Mouse (Mus musculus): ENCODE results near the gene Map4k4.

Gene Map4k4

GRCm38 (mm10) chr1:39900181-39901005 lies at the start of gene Map4k4:
Gene Map4k4, plus strand, starts transcription at chr1:39900913.
- DNase-seq (ENCODE audit: low read depth, low spot score), result no peak

- DNase-seq (ENCODE audit: low read depth, low spot score), result no peak
Observed at GRCm38 (mm10) chr1:39855949-39856348, 44.8 kb upstream of the Map4k4 start.

- DNase-seq (ENCODE audit: low read depth, low spot score), result no peak
Observed at GRCm38 (mm10) chr1:39856795-39857447, 43.8 kb upstream of the Map4k4 start.

- no peak for DNase-seq (ENCODE audit: low read depth, low spot score)
Observed at GRCm38 (mm10) chr1:39857448-39857820, 43.3 kb upstream of the Map4k4 start.

GRCm38 (mm10) chr1:39859213-39859612 lies 41.5 kb upstream of the Map4k4 start:
- DNase-seq (ENCODE audit: low read depth, low spot score), result no peak

- no peak for DNase-seq (ENCODE audit: low read depth, low spot score)
Observed at GRCm38 (mm10) chr1:39866367-39867141, 34.2 kb upstream of the Map4k4 start.

- no peak for DNase-seq (ENCODE audit: low read depth, low spot score)
Observed at GRCm38 (mm10) chr1:39867142-39867525, 33.6 kb upstream of the Map4k4 start.

GRCm38 (mm10) chr1:39867966-39868593 lies 32.6 kb upstream of the Map4k4 start:
- DNase-seq (ENCODE audit: low read depth, low spot score), result no peak

- DNase-seq (ENCODE audit: low read depth, low spot score), result no peak
Observed at GRCm38 (mm10) chr1:39868825-39869571, 31.7 kb upstream of the Map4k4 start.

- no peak for DNase-seq (ENCODE audit: low read depth, low spot score)
Observed at GRCm38 (mm10) chr1:39869721-39870201, 31.0 kb upstream of the Map4k4 start.

GRCm38 (mm10) chr1:39877981-39878380 lies 22.7 kb upstream of the Map4k4 start:
- DNase-seq (ENCODE audit: low read depth, low spot score), result no peak

- no peak for DNase-seq (ENCODE audit: low read depth, low spot score)
Observed at GRCm38 (mm10) chr1:39882505-39882904, 18.2 kb upstream of the Map4k4 start.

GRCm38 (mm10) chr1:39884803-39885515 lies 15.8 kb upstream of the Map4k4 start:
- no peak for DNase-seq (ENCODE audit: low read depth, low spot score)

GRCm38 (mm10) chr1:39887997-39888396 lies 12.7 kb upstream of the Map4k4 start:
- no peak for DNase-seq (ENCODE audit: low read depth, low spot score)

- no peak for DNase-seq (ENCODE audit: low read depth, low spot score)
Observed at GRCm38 (mm10) chr1:39889429-39889828, 11.3 kb upstream of the Map4k4 start.

- no peak for DNase-seq (ENCODE audit: low read depth, low spot score)
Observed at GRCm38 (mm10) chr1:39889973-39890372, 10.7 kb upstream of the Map4k4 start.

- no peak for DNase-seq (ENCODE audit: low read depth, low spot score)
Observed at GRCm38 (mm10) chr1:39893153-39893880, 7.4 kb upstream of the Map4k4 start.

- DNase-seq (ENCODE audit: low read depth, low spot score), result no peak
Observed at GRCm38 (mm10) chr1:39895097-39895496, 5.6 kb upstream of the Map4k4 start.

- DNase-seq (ENCODE audit: low read depth, low spot score), result no peak
Observed at GRCm38 (mm10) chr1:39895506-39895905, 5.2 kb upstream of the Map4k4 start.

- no peak for DNase-seq (ENCODE audit: low read depth, low spot score)
Observed at GRCm38 (mm10) chr1:39896581-39896980, 4.1 kb upstream of the Map4k4 start.
